Mouse (Mus musculus) gastrocnemius, postnatal 14 days (tissue): ENCODE results near the gene Man2b1. TPM values are rescaled to one million over a fixed set of nuclear protein-coding genes. Genes with fewer than 3 reads are reported as not detected.

Experiments
- DNase-seq: peaks from one replicate; pipeline ENCODE4 v3.0.0; 2021; ENCODE audit warnings: mixed read lengths
- intact Hi-C: fragments of 180-260 bp; cut with DNase I; formaldehyde crosslinking; loops from one replicate; pipeline ENCODE4 v1.15.1; 2025; ENCODE audit warnings: low total_unique reads
- long read RNA-seq, 2 experiments: library from polyadenylated mRNA; stranded (forward); transcript quantifications; one replicate each; pipeline ENCODE4 v2.0.0; 2021
- total RNA-seq, 2 experiments: library from RNA; stranded (reverse); gene quantifications; 2 replicates each; pipeline ENCODE4 v1.2.3; 2021

Man2b1 gene
- total RNA-seq: 10 to 100 TPM; 13.6 to 14.0 TPM
- long read RNA-seq, experiment 1, transcript Man2b1-201 (24 exons, 3,822 nt): major isoform, 12 of 24 reads
- long read RNA-seq, experiment 1, partial matches to known transcripts: 8 of 24 reads
- long read RNA-seq, experiment 1, other reads (novel, unspliced or antisense): 4 of 24 reads
- long read RNA-seq, experiment 2, transcript Man2b1-201 (24 exons, 3,822 nt): major isoform, 12 of 25 reads
- long read RNA-seq, experiment 2, partial matches to known transcripts: 4 of 25 reads
- long read RNA-seq, experiment 2, other reads (novel, unspliced or antisense): 9 of 25 reads

DNA sequence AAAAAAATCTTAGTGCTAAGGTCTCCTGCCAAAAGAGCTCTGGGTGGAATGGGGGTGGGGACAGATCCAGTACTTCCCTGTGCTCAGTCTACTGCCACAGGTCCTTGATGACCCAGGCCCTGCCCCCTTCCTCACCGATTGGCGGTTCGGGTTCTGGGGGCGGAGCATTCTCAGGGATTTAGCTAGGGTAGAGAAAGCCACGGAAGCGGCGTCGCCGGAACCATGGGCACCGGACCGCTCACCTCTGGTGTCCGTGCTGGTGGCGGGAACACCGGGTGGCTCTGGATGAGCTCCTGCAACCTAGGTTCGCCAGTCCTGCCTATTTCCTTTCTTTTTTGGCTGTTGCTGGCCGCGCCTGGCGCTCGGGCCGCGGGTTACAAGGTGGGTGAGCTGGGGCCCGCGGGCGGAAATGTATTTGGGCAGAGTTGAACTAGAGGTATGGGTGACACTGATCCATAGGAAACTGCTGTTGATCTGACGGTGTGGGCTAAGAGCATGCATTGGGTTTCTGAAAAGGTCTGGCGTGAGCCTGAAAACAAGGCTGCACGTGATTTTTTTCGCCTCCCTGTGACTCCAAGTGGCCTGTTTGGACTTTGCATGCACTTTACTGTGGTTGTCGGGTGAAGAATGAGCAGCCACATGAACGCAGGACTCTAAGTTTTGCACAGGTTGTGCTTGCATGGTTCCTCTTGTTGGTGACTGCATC is at the start of gene Man2b1:
Gene Man2b1, plus strand, starts transcription at position 163 of the 706 bp plus-strand sequence.
- intact Hi-C loops: loop anchor here (10.0 kb wide), 2 partner anchors 92 to 312 kb away; no protein-coding TSS in a partner anchor
- DNase-seq: peak; percentile 90

- DNase-seq: no peak
- intact Hi-C loops: no loop called here
These were observed 49.2 kb upstream of the Man2b1 start for GRCm38 (mm10) chr8:85033867-85034266.

- DNase-seq: peak; percentile 71
- intact Hi-C loops: no loop called here
These were observed 48.3 kb upstream of the Man2b1 start for GRCm38 (mm10) chr8:85034764-85035163.

DNA sequence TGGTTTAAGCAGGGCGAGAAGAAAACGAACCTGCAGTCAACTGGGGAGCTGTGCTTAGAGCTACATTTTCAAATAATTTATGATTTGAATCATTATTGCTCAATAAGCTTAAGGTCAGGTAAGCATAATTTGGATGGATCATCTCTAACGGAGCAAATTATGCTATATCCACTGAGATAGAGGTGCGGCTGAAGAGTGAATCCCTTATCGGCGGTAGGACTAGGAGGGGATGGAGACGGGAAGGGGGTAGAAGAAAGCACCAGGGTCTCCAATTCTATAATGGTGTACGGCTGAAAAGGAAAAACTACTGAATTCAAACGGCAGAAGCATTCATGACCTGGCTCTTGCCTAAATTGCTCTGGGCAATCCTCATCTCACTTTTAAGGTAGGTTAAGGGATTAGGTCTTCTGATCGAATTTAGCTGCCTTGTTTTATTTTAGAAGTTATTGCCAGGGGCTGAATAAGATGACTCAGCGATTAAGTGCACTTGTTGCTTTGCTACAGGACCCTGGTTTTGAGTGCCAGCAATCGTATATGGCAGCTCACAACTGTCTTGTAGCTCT is 47.8 kb upstream of the Man2b1 start:
- no peak for DNase-seq
- intact Hi-C loops: no loop called here

DNA sequence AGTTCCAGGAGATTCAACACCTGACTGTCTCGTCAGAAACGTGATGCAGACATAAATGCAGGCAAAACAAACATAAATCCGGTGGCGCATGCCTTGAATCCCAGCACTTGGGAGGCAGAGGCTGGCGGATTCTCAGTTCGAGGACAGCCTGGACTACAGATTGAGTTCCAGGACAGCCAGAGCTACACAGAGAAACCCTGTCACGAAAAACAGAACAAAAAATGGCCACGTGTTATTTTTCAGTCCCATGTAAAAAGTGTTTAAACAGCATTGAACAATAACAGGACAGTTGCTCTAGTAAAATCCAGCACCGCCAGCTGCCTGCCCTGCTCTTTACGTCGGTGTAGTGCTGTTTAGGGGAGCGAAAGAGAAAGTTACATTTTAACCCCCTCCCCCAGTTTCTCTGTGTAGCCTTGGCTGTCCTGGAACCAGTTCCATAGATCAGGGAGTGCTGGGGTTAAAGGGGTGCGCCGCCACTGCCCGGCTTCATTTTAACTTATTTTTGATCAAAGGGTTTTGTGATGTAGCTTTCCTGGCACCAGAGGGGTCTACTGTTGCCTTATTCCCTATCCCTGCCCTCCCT is 47.3 kb upstream of the Man2b1 start:
- intact Hi-C loops: no loop called here

GRCm38 (mm10) chr8:85036381-85036717 is 46.7 kb upstream of the Man2b1 start:
- intact Hi-C loops: no loop called here

More for the DNA sequence above, 47.3 kb upstream of the Man2b1 start:
- DNase-seq: no peak

DNA sequence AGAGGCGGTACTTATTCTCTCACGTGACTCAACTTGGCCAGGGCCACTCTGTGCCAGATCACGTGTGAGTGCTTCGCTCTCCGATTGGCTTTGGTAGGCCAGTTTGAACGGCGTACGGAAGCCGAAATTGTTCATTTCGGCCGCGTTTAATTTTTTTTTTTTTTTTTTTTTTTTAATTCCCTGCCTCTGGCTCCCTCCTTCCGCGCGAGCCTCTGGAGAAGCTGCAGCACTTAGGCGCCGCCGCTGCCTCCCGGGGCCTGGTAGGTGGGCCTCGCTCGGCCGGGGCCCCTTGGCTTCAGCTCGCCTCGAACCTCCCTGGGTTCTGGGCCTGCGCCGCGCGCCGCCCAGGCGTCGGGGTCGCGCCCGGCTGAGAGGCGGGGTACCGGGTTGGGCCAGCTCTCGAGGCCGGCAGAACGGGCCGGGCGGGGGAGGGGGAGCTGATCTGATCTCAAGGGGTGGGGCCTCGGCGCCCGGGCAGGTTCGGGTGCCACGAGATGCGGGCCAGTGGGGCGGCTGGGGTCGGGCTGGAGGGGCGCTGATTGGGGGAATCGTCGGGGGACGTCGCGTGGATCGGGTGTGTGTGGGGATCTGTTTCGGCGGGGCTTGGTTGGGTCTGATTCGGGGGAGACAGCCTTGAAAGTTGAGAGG is 46.2 kb upstream of the Man2b1 start, which contains the start of gene Tnpo2:
Gene Tnpo2, plus strand, starts transcription at position 198 of the 648 bp plus-strand sequence.
- DNase-seq: peak; percentile 91
- intact Hi-C loops: no loop called here

More at GRCm38 (mm10) chr8:85036381-85036717, 46.7 kb upstream of the Man2b1 start:
- DNase-seq: no peak

GRCm38 (mm10) chr8:85037366-85037680 is 45.7 kb upstream of the Man2b1 start:
- intact Hi-C loops: no loop called here
- DNase-seq: no peak

- DNase-seq: peak; percentile 51
- intact Hi-C loops: no loop called here
These were observed 45.2 kb upstream of the Man2b1 start for GRCm38 (mm10) chr8:85037681-85038531.

GRCm38 (mm10) chr8:85043619-85044018 is 39.5 kb upstream of the Man2b1 start:
- no peak for DNase-seq
- intact Hi-C loops: no loop called here

GRCm38 (mm10) chr8:85057367-85057766 is 25.7 kb upstream of the Man2b1 start:
- DNase-seq: no peak
- intact Hi-C loops: no loop called here

DNA sequence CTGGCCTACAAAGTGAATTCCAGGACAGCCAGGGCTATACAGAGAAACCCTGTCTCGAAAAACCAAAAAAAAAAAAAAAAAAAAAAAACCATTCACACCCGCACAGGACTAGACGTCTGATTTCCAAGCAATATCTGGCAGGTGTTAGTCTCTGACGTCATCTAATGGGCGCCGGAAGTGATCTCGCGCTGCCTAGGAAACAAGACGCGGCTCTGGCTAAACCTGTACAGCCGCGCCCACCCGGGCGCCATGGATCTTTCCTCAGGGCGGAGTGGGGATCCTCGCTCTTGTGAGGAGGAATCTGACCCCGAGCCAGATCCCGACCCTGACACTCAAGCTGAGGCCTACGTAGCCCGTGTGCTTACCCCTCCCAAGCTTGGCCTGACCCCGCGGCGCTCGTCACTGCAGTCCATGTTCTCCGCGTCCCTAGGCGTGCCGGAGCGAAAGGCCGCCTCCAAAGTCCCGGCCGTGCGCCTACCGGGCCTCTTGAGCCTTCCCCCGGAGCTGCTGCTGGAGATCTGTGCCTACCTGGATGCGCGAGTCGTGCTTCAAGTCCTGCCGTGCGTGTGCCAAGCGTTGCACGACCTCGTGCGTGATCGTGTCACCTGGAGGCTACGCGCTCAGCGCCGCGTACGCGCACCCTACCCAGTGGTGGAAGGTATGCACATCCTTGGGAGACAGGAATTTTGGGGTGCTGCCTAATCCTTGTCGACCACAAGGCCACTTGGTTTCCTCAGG is 23.0 kb upstream of the Man2b1 start, which contains the start of gene Fbxw9:
Gene Fbxw9, plus strand, starts transcription at position 177 of the 738 bp plus-strand sequence.
- intact Hi-C loops: no loop called here
- DNase-seq: peak; percentile 83

DNA sequence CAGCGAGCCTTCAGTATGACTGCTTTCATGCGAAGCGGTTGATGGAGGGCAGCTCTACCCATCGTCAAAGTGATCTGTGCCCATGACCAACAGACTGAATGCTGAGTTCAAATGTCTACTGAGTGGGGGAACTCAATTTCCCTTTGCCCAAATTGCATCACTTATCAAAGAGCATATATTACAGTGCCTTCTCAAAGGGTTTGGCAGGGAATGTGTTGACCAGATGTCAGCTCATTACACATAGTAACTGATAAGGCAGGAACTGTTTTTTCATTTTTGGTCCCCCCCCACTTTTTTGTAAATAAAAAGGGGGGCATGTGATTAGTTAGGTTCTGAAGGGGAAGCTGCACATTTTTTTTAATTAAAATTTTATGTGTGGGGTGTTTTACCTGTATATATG is 20.5 kb upstream of the Man2b1 start:
- intact Hi-C loops: no loop called here
- DNase-seq: no peak

DNA sequence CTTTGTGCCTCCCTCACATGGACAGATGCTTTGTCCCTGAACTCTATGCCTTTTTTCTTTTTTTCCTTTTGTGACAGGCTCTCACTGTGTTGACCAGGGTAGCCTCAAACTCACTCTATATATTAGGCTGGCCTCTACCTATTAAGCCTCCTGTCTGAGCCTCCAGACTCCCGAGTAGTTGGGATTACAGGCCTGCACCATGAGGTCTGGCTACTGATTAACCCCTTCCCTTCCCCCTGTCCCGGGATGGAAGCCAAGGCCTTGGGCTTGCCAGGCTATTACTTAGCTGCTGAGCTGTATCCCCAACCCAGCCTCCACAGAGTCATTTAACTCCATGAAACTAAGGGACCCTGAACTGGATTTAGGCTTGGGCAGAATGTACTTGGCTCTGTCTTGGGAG is 17.9 kb upstream of the Man2b1 start:
- no peak for DNase-seq
- intact Hi-C loops: no loop called here

DNA sequence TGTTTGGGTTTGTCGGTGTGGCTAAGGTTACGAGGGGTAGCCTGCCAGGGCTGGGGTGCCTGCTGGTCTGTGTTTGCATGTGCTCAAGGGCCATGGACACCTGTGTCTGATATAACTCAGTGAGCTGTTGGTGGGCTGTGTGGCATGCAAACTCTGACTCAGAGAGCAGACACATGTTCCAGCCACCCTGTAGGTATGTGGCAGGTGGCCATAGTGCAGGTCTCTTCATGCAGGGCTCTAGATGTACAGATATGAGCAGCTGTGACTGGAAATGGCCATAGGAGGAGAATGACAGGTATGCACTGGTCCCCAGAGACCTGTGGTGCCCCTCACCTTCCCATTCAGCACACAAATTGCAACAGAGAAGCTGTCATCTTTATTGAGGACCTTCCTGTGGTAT is 15.9 kb upstream of the Man2b1 start:
- intact Hi-C loops: no loop called here
- no peak for DNase-seq

DNA sequence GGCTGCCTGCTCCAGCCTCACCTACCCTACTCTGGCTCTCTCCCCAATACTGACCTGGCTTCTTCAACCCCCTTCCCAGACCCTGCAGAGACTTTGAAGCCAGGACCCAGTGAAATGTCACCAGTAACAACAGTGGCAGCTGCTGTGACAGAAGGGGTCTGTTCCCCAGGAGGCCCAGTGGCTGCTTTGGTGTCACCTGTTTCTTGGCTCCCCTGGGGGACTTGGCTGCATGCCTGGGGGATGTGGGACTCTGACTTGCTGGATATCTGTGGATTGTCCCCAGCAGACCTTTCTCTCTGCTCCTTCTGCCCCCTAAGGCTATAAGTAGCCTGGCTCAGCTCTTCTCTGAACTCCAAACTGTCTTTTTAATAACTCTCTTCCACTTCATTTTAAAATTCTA is 15.1 kb upstream of the Man2b1 start, which contains the start of gene Gm5741:
Gene Gm5741, minus strand, starts transcription at position 1 of the 400 bp plus-strand sequence.
- DNase-seq: no peak

GRCm38 (mm10) chr8:85071041-85071440 is 12.0 kb upstream of the Man2b1 start:
- no peak for DNase-seq
- intact Hi-C loops: no loop called here

More for the DNA sequence above, 15.1 kb upstream of the Man2b1 start, which contains the start of gene Gm5741:
- intact Hi-C loops: no loop called here
